Mouse (Mus musculus): Measurements from ENCODE around the gene Cse1l.

GRCm38 (mm10) chr2:166885619-166886018, 20.2 kb upstream of the Cse1l start:
- TF ChIP-seq POLR2A (IDR thresholded peaks at IDR 0.05; ENCODE audit: insufficient read depth, low read depth, low read length) = no peak
- no peak for TF ChIP-seq CTCF (IDR thresholded peaks at IDR 0.05)
